Mouse (Mus musculus) forebrain, embryonic 11.5 days (tissue): ENCODE data around the gene Tbc1d1. TPM values are rescaled to one million over a fixed set of nuclear protein-coding genes. Genes with fewer than 3 reads are reported as not detected.
A peak's percentile ranks its signal among the peaks of the same experiment; 100 is the strongest.

Source experiments
- ATAC-seq: fragments of 200-750 bp; cut with Nextera tagmentation; replicated peaks from 2 replicates; pipeline ENCODE4 v1.8.0; 2017; ENCODE audit warnings: moderate TSS enrichment; ENCODE audit not compliant: low FRiP score
- DNase-seq: peaks from one replicate; pipeline ENCODE4 v3.0.0-alpha.2; 2017; ENCODE audit warnings: low spot score
- H3K27ac ChIP-seq: fragments of 300-500 bp; sonication (generic); 2 replicates; pipeline ENCODE4 v1.5.1; 2014; ENCODE audit warnings: low read depth, low read length
- H3K27me3 ChIP-seq: fragments of 300-500 bp; sonication (generic); 2 replicates; pipeline ENCODE4 v1.6.1; 2014; ENCODE audit warnings: mild to moderate bottlenecking, low read length, mixed read lengths; ENCODE audit not compliant: control insufficient read depth, insufficient read depth
- H3K36me3 ChIP-seq: fragments of 300-500 bp; sonication (generic); 2 replicates; pipeline ENCODE4 v1.6.1; 2014; ENCODE audit warnings: mild to moderate bottlenecking, low read length, moderate library complexity, mixed read lengths; ENCODE audit not compliant: control insufficient read depth, insufficient read depth
- H3K4me1 ChIP-seq: fragments of 300-500 bp; sonication (generic); replicated peaks from 2 replicates; pipeline ENCODE4 v1.6.1; 2014; ENCODE audit warnings: low read length, mixed read lengths; ENCODE audit not compliant: control insufficient read depth, insufficient read depth
- H3K4me2 ChIP-seq: fragments of 300-500 bp; sonication (generic); 2 replicates; pipeline ENCODE4 v1.6.1; 2014; ENCODE audit warnings: low read depth, mild to moderate bottlenecking, low read length, moderate library complexity, mixed read lengths; ENCODE audit not compliant: severe bottlenecking
- H3K4me3 ChIP-seq: fragments of 300-500 bp; sonication (generic); 2 replicates; pipeline ENCODE4 v1.5.1; 2014; ENCODE audit warnings: low read depth, low read length
- H3K9ac ChIP-seq: fragments of 300-500 bp; sonication (generic); 2 replicates; pipeline ENCODE4 v1.6.1; 2014; ENCODE audit warnings: low read length
- H3K9me3 ChIP-seq: fragments of 300-500 bp; sonication (generic); 2 replicates; pipeline ENCODE4 v1.6.1; 2016; ENCODE audit warnings: low read length, mixed read lengths; ENCODE audit not compliant: control insufficient read depth
- WGBS: fragments of 180-500 bp; shearing (Covaris S2); extraction: QIAGEN DNeasy Blood & Tissue Kit; methylation state at CpG from one replicate; pipeline ENCODE4 v1.1.7; 2014; 5-methylcytosine and 5-hydroxymethylcytosine counted together
- polyA plus RNA-seq: library from polyadenylated mRNA; unstranded; fragments of >200 nt; fragmentation: Nextera tagmentation; extraction: Ambion mirVana; gene quantifications from 2 replicates; pipeline ENCODE4 v1.2.1, GENCODE M21; 2014

Gene Tbc1d1
- polyA plus RNA-seq, 1 experiment from 2014 or later, result 27.9 TPM

DNA sequence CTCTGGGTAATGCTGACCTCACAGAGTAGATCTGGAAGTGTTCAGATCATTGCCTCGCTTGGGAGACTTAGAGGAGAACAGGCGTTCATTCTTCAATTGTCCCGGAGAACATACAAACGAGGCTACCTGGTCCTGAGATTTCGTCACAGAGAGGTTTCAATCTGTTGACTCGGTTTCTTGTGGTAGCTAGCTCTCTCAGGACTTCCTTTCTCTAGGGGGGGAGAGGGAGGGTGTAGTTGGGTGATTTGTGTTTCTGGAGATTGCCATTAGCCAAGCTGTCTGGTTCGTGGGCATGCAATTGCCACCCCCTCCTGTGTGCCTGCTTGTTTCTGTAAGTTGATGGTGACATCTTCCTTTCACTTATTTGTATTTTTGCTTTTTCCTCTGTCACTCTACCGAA lies 221.6 kb downstream of the Tbc1d1 start:
- Histone ChIP-seq H3K9me3 (no peaks in the 10 kb centered on the region), H3K27me3 (no peaks in the 10 kb centered on the region), H3K36me3 (no peaks in the 10 kb centered on the region), H3K4me1 (no peaks in the 10 kb centered on the region; the same call in 1 of the 2 replicates), H3K27ac (no peak overlapping the region), H3K4me2 (no peak overlapping the region), H3K9ac (no peak overlapping the region), H3K4me3 (no peak overlapping the region)
- WGBS, result 85% methylated on average over 8 of the region's 8 CpGs
- no peak for DNase-seq
- ATAC-seq, result no peak

DNA sequence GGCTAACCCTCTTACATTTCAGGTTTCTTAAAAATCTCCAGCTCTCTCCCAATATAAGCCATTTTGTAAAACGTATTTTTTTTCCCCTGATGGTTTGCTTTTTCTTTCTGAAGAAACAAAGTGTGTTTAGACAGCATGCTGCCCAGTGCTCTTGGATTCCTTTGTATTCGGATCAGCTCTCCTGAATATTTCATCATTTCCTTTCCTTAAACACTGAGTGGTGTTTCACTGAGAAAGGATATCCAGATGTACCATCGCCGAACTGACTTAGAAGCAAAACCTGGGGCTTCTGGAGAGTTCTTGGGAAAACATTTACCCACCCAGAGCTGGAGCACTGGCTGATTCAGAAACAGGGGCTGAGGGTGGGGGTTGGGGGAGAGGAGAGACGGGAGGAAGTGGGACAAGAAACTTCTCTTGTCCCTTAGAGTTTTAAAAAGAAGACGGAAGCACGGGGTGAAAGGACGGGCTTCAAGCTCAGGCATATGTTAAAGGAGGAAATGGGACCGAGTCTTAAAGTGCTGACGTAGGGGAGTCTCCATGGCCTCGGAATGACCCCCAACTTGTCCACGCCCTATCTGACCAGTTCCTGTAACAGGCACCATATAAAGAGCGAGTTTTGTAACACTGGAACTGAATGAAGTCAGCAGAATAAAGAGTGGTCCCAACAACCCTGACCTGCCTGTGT lies 222.6 kb downstream of the Tbc1d1 start:
- no peaks in the 10 kb centered on the region; the same call in 1 of the 2 replicates for H3K4me1 ChIP-seq
- DNase-seq (no peak), ATAC-seq (no peak)
- 78% methylated on average over 13 of the region's 13 CpGs for WGBS
- H3K9ac ChIP-seq, result no peak overlapping the region
- no peaks in the 10 kb centered on the region for H3K36me3 ChIP-seq
- H3K27ac ChIP-seq, result no peak overlapping the region
- no peaks in the 10 kb centered on the region for H3K9me3 ChIP-seq
- H3K4me3 ChIP-seq, result no peak overlapping the region
- no peak overlapping the region for H3K4me2 ChIP-seq
- no peaks in the 10 kb centered on the region for H3K27me3 ChIP-seq

DNA sequence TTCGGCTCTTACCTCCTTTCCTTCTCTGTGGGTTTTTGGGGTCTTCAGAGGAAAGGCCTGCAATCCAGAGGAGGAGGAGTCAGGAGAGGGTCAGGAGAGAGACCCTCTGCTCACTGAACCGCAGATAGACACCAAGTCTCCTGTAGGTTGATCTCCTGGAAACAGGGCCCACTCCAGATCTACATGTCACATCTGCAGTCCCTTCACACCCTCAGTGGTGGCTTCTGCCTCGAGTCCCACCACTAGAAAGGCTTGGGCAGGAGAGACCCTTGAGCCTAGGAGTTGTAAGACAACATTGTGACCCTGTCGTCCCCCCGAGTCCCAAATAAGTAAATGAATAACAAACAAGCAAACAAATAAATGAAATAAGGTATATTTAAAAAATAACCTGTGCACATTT lies 223.7 kb downstream of the Tbc1d1 start:
- whole genome bisulfite sequencing, result 91% methylated on average over 5 of the region's 5 CpGs
- H3K4me3 ChIP-seq, result no peak overlapping the region
- no peaks in the 10 kb centered on the region for H3K9me3 ChIP-seq
- no peaks in the 10 kb centered on the region; the same call in 1 of the 2 replicates for H3K4me1 ChIP-seq
- H3K4me2 ChIP-seq, result no peak overlapping the region
- no peaks in the 10 kb centered on the region for H3K36me3 ChIP-seq
- ATAC-seq, result no peak
- H3K27ac ChIP-seq, result no peak overlapping the region
- no peak for DNase-seq
- H3K9ac ChIP-seq, result no peak overlapping the region
- no peaks in the 10 kb centered on the region for H3K27me3 ChIP-seq

DNA sequence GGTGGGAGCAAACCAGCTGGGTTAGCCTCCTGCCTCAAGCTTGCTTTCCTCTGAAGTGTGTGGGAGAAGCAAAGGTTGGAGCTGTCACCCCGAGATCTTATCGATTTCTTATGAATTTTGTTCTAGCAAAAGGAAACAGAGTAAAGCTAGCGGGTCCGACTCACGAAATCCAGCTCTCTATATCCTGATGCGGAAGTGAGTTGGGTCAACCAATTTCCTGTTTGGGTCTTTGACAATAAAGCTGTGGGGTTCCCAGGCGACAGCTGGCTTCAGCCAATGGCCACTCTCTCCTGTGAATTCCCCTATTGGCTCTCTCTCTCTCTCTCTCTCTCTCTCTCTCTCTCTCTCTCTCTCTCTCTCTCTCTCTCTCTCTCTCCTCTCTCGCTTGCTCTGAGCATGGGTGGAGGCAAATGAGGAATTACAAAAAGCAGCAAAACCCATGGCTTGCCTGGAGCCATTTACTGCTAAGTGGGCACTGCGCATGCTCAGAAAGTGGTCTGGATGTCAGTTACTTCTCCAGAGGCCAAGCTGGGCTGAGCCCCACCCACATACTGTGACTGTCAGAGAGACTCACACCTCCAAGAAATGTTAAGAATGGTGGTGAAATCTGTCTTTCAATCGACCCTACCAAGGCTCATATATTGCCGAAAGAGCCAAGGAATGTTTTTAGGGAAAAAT lies 224.7 kb downstream of the Tbc1d1 start:
- Histone ChIP-seq H3K4me3 (no peak overlapping the region), H3K9ac (no peak overlapping the region), H3K9me3 (no peaks in the 10 kb centered on the region), H3K36me3 (no peaks in the 10 kb centered on the region), H3K4me1 (no peaks in the 10 kb centered on the region; the same call in 1 of the 2 replicates), H3K4me2 (no peak overlapping the region), H3K27me3 (no peaks in the 10 kb centered on the region), H3K27ac (no peak overlapping the region)
- WGBS, result 65% methylated on average over 11 of the region's 11 CpGs
- ATAC-seq, result no peak
- DNase-seq, result no peak

DNA sequence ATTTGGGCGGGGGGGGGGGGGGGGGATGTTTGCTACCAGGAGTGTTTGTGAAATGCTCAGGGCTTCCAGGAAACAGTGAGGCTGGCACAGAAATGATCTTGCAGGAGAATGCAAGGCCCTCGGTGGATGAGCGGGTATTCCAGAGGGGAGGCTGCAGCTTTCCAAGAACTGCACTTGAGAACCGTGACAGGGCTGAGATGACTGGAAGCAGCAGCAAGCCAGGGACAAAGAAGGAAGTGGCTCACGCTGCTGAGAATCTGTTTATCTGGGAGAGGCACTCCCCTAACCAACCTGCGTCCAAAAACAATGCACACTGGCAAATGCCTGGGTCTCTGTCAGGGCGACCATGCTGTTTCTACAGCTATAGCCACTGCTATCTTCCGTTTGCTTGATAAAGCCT lies 225.4 kb downstream of the Tbc1d1 start:
- H3K36me3 ChIP-seq, result no peaks in the 10 kb centered on the region
- no peaks in the 10 kb centered on the region for H3K27me3 ChIP-seq
- no peak for ATAC-seq
- no peaks in the 10 kb centered on the region; the same call in 1 of the 2 replicates for H3K4me1 ChIP-seq
- H3K9ac ChIP-seq, result peak overlapping the region; percentile 2; the same call in 1 of the 2 replicates
- H3K27ac ChIP-seq, result no peak overlapping the region
- H3K4me2 ChIP-seq, result no peak overlapping the region
- no peak for DNase-seq
- no peaks in the 10 kb centered on the region for H3K9me3 ChIP-seq
- 32% methylated on average over 8 of the region's 8 CpGs for WGBS
- no peak overlapping the region for H3K4me3 ChIP-seq

- Histone ChIP-seq H3K27me3 (no peaks in the 10 kb centered on the region), H3K4me3 (no peak overlapping the region), H3K4me1 (no peaks in the 10 kb centered on the region; the same call in 1 of the 2 replicates), H3K4me2 (no peak overlapping the region), H3K9me3 (no peaks in the 10 kb centered on the region), H3K36me3 (no peaks in the 10 kb centered on the region), H3K9ac (no peak overlapping the region), H3K27ac (no peak overlapping the region)
- WGBS, result 20% methylated on average over 8 of the region's 8 CpGs
- ATAC-seq (peak; percentile 56), DNase-seq (peak; percentile 88)
These were observed 226.4 kb downstream of the Tbc1d1 start for GRCm38 (mm10) chr5:64382451-64383057.

GRCm38 (mm10) chr5:64383215-64383614 lies 227.1 kb downstream of the Tbc1d1 start:
- DNase-seq (no peak), ATAC-seq (no peak)
- Histone ChIP-seq H3K4me1 (no peaks in the 10 kb centered on the region; the same call in 1 of the 2 replicates), H3K36me3 (no peaks in the 10 kb centered on the region), H3K9ac (no peak overlapping the region), H3K4me2 (no peak overlapping the region), H3K4me3 (no peak overlapping the region), H3K27me3 (no peaks in the 10 kb centered on the region), H3K27ac (no peak overlapping the region), H3K9me3 (no peaks in the 10 kb centered on the region)
- 52% methylated on average over 4 of the region's 4 CpGs for WGBS

DNA sequence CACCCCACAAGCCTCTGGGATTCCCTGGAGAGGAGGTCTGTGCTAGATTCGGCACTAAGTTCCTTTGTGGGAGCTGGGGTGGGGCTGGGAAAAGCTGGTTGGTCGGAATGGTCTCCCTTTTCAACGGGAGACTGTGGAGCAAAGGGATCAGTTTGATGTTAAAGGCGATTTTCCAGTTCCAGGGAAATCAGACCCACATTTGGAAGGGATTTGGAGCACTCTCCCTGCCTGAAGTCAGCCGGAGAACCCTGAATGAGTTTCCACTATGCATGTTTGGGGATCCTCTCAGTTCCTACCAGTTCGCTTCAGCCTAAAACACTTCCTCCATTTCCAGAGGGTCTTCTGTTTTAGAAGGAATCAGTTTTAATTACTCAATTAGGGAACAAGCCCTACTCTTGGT lies 228.4 kb downstream of the Tbc1d1 start:
- ATAC-seq (no peak), DNase-seq (no peak)
- H3K4me1 ChIP-seq, result peaks cover 6% of the 10 kb centered on the region

More for the DNA sequence above, 228.4 kb downstream of the Tbc1d1 start:
- Histone ChIP-seq H3K4me2 (no peak overlapping the region), H3K27me3 (no peaks in the 10 kb centered on the region), H3K36me3 (no peaks in the 10 kb centered on the region), H3K9me3 (no peaks in the 10 kb centered on the region), H3K4me3 (no peak overlapping the region), H3K9ac (no peak overlapping the region), H3K27ac (no peak overlapping the region)
- 68% methylated on average over 6 of the region's 6 CpGs for WGBS
